Mouse (Mus musculus) c-Kit-positive CD71-positive TER-119-positive erythroid progenitor cells, embryonic 14.5 days (primary cell): ENCODE results near the gene Npcd.

ENCODE experiments used
- DNase-seq: peaks from one replicate; pipeline ENCODE4 v3.0.0-alpha.2; 2013; ENCODE audit warnings: low spot score

The Npcd gene

DNA sequence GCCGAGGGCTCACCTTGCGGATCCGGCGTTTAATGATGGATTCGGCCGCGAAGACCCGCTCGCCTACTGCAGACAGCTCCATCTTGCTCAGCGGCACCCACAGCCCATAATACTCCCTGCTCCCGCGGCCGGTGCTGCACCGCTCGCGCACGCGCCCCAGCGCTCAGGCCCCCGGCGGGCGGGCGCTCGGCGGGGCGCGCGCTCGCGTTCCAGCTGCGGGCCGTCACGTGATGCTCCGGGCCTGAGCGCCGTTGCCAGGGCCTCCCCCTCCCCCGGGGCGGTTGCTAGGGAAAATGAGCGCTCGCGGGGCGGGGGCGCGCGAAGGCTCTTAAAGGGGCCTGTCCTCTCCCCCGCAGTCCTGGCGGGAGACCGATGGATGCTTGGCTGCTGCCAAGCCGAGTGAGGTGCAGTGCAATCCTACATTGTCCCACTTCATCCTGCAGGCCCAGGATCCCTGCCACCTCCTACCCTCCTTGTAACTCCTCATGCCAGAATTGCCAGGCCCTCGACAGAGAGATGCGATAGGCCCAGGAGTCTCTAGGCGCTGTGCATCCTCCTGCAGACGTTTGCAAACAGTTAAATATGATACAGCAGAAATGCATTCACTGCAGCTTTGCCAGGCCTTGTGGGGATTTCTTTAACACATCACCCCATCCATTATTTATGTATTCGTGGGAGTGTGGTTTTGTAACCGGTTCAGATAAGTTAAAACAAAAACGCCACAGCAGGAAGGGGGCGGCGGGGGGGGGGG is at the start of gene Npcd, which contains the start of gene Cbx6:
Npcd (minus strand) TSS at position 108 of the 751 bp plus-strand sequence.
Cbx6 (minus strand) TSS at position 559 of the 751 bp plus-strand sequence.
- peak; percentile 55 for DNase-seq

DNA sequence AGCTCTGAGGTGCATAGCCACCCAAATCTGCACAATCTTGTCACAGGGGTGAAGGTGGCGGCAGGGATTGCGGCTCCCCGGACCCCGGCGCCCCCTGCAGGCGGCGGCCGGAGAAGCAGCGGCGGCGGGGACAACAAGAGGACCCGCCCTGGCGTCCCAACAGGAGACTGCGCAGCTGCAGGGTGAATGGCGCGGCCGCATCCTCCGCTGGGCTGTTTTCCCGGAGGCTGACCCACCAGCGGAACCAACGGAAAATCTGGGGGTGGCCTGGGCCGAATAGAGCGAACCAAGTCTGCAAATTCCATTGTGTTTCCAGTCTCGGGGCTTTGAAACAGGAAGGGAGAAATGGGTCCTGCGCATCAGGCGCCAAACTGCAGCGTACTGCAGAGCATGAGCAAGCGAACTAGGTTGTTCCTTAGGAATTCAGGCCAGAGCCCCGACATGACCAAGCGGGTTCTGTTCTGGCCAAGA is 49.4 kb upstream of the Npcd start:
- peak; percentile 69 for DNase-seq

DNA sequence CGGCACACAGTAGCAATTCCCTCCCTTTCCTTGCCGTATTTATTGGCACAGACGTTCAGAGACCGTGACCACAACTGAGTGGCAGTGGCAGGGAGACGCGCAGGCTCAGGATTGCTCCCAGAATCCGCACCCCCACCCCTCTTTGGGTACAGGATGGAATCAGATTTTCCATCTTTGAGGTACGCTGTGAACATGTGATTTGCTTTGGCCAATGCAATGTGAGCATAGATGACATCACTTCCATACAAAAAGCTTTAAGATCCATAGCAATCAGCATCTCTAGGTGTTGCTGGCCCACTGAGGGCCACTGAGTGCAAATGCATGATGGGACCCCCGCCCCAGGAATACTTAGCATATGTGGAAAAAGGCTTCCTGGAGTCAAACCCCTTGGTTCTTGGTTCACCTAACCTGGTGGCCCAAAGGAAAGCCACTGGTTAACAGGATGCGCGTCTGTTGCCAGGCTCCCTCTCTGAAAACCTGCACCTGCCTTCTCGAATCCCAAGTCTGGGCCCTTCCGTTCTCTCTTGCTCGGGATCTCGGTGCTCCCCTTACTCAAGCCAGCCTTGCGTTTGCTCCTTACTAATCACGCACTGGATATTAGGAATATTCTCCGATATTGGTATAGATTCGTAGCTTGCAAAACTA is 48.7 kb upstream of the Npcd start:
- DNase-seq: no peak

- DNase-seq: no peak
These were observed 46.4 kb upstream of the Npcd start for GRCm38 (mm10) chr15:79880477-79880876.

DNA sequence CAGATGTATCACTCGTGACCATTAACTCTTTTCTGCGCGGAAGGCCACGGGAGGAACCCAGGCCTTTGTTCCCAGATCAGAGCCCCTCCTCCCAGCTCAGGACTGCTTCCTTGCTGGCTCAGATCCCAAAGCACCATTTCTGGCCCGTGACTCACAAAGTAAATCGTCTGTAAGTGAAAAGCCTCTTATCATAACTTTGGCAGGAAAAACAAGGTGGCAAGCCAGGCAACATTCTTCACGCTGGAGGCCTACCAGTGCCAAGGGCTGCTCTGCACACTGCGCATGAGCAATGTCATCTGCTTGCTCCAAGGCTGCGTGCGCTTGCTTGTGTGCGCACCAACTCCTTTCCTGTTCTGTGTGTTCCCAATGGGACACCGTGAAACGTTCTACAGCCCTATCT is 45.3 kb upstream of the Npcd start:
- DNase-seq: no peak

DNA sequence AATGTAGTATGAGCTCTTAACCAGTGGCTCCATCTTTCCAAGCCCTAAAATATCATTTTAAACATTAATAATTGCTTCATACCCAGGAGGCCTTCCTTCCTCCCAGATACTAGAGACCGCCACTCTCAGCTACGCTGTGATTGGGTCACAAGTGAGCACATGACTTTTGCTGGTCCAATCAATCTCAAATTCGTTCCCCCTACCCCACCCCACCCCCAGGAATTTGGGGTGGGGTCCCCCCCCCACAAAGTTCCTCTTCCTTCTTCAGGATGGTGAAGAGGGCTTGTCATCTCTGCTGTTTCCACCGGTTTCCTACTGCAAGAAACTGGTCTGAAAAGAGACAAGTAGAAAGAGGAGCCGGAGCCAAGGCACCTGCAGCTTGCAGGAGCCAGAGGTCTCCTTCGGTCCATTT is 44.7 kb upstream of the Npcd start:
- no peak for DNase-seq

- no peak for DNase-seq
These were observed 41.4 kb upstream of the Npcd start for GRCm38 (mm10) chr15:79875261-79875995.

DNA sequence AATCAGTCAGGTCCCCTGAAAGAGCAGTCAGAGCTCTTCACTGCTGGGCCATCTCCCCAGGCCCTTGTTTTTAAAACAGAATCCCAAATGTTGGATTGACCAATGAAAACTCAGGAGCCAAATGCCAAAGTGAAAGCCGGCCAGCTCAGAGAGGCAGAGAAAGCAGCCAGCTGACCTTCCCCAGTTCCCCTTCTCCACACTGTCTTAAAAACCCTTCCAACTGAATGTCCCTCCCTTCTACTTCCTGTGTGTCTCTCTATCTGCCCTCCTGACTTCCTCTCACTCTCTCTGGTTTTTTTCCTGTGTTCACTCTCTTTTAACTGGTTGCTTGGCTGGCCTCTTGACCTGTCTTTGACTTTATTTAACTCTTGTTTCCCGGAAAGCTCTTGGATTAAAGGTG is 40.0 kb upstream of the Npcd start:
- no peak for DNase-seq

DNA sequence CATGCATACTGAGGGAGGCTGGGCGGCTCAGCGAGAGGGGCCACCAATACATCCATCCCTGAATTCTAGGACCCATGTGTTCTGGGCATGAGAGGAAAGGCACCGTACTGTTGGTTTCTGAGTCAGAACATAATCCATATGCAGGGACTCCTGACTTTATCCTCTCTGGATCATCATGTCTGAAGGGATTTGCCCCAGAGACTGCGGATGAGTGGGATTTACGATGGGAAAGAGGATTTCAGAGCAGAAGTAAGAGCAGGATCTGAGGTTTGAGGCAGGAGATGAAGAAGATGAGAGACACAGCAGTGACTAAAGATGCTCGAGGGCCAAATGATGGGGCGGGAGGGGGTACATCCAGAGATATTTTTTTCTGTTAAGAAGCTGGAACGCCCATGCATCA is 39.5 kb upstream of the Npcd start:
- DNase-seq: no peak

DNA sequence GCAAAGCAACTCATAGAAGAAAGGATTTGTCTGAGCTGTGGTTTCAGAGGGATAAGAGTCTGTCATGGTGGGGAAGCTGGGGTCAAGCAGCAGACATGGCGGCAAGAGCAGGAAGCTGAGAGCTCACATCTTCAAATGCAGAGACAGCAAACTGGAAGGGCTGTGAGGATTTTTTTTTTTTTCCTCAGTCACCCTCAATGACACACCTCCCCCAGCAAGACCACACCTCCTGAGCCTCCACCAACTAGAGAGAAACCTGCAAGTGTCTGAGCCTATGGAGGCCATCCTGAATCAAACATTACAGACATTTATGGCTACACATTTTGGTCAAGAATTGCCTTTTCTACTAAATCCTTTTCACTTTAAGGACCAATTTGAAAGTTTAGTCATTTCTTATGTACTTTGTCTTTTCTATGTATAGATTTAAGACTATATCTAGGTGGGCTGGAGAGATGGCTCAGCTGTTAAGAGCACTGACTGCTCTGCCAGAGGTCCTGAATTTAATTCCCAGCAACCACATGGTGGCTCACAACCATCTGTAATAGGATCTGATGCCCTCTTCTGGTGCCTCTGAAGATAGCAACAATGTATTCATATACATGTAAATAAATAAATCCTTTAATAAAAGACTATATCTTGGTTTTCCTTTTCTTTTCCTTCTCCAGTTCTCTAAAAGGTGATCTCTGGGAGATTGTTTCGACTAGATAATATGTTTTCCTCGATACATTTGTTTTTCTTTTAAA is 33.4 kb upstream of the Npcd start:
- DNase-seq: no peak

GRCm38 (mm10) chr15:79859821-79860220 is 25.8 kb upstream of the Npcd start:
- no peak for DNase-seq

DNA sequence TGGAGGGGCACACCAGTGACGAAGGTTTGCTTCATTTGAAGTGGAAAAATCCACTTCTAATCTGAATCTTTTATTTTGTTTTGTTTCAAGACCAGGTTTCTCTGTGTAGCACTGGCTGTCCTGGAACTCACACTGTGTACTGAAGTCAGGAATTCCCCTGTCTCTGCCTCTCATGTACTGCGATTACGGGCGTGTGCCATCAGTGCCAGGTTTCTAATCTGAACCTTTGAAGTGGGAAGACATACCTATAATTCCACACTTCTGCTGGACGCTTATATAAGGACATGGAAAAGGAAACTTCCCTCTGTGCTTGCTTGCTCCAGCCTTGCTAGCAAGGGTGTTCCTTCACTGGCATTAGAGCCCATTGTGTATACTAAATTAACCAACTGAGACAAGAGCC is 24.9 kb upstream of the Npcd start:
- no peak for DNase-seq

- DNase-seq: no peak
These were observed 16.1 kb upstream of the Npcd start for GRCm38 (mm10) chr15:79850143-79850542.

DNA sequence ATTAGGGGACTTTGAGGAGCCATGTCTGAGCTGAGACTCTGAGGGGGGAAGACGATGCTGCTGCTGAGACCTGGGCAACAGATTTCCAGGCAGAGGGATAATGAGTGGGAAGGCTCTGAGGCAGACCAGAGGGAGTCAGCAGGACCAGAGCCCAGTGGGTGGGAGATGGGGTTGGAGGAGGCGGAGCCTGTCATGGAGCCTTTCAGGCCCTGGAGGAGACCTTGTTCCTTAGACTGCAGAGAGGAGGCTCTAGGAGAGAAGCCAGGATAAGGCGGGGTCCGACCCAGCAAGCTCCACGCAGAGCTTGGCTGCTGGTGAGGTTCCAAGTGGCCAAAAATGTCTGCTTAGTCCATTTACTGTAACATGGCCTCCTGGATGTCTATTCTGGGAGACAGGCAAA is 13.1 kb upstream of the Npcd start:
- no peak for DNase-seq

- no peak for DNase-seq
These were observed 11.9 kb upstream of the Npcd start for GRCm38 (mm10) chr15:79845986-79846385.

- DNase-seq: no peak
These were observed 8.9 kb upstream of the Npcd start for GRCm38 (mm10) chr15:79842985-79843384.

DNA sequence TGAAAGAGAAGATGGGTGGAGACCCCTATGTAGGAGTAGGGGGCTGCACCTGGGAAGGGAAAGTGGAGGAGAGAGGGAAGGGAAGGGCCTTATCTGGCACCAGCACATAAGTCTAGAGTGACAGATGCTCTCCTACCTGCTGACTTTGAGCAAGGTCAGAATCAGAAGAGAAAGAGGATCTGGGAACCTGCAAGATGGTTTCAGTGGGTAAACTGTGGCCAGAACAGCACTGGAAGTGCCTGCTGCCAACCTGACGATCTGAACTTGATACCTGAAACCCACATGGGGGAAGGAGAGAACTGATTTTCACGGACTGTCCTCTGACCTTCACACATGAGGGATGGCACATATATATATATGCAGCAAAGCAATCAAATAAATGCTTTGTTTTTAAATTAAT is 6.2 kb upstream of the Npcd start:
- no peak for DNase-seq

DNA sequence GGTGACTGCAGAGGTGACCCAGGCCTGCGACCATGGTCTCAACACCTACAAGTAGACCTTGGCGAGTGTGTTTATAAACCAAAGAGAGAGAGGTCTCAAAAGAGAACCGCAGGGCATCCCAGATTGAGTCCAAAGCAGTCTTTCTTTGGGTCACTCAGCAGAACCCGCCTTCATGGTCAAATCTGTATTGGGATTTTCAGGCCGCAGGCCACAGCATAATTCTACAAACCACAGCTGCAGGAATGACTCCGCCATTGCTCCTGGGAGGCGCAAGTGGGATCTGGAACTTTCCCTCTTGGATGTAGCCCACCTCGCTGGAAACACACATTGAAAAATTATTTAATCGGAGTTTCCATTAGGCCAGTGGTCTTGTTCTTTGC is 834 bp upstream of the Npcd start:
- DNase-seq: no peak

DNA sequence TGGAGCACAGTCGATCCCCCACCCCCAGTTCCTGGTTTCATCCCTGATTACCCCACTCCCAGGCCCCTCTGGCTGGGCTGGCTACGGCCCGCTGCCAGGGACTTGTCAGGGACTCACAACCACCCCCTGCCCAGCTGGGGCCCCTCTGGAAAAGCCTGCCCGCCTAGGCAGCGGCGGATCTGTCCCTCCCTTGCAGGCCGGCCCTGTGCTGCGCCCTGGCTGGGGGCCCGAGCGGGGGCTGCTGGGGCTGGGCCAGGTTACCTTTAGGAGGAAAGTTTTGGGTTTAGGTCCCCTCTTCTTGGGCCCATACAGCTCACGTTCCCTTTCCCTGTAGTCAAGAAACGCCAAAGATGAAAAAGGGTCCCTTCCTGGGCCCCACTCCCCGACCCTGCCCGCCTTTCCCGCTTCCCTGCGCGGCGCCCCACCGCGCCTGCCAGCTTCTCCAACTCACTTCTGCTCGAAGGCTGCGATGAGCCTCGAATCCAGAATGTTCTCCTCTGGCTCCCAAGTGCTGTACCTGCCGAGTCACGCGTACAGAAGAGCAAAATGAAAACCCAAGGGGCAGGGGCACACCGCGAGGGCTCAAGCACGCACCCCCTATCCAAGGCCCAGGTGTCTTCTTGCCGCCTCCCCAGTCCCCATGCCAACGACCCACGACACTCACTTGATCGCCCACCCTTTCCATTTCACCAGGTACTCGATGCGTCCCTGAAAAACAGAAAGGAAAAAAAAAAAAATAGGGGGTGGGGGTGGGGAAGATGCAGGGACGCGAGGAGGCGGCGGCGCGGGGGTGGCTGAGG is 586 bp downstream of the Npcd start:
- DNase-seq: peak; percentile 24

DNA sequence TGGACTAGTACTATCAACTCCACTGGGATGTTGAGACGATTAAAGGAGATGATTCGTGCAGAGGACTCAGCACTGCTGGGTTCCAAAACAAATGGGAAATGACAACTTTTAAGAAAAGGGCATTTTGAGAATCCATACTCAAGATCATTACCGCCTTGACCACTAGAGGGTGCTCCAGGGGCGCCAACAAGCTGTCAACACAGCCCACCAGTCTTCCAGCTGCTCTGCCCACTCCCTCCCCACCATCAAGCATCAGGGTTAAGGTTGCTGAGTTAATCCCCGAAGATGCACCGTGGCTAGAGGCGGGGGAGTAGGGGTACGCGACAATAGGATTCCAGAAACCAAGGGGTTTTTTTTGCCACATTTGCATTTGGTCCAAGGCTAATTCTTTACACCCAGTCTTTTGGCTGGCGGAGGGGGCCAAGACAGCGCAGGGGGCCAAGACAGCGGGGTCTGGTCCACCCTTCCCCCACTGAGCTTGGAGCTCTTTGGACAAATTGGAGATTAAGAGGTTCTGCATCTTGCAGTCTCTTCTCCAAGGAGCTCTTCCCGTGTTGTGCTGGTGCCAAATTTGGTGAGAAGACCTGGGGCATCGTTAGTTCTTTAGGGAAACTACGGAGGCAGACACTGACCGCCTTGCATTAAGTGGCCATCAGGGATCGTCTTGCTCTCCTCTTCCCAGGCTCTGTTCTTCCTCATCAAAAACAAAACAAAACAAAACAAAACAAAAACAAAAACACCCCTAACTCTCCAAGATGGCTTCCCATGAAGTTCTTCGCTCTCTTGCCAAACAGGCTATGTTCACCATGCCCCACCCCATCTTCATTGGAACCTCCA is 1.8 kb downstream of the Npcd start:
- DNase-seq: peak; percentile 73
